Mouse (Mus musculus) duodenum, adult 2 months (tissue): ENCODE measurements around the gene Yipf6. TPM values are rescaled to one million over a fixed set of nuclear protein-coding genes. Genes with fewer than 3 reads are reported as not detected.

Experiments
- polyA plus RNA-seq: library from polyadenylated mRNA; depleted of rRNA; stranded (reverse); fragments of >200 nt; gene quantifications from 2 replicates; pipeline ENCODE4 v1.2.3, GENCODE M21; 2012; ENCODE audit warnings: low replicate concordance; rRNA removed

Gene Yipf6
- 4.3 and 7.0 TPM in 2 replicates for polyA plus RNA-seq

DNA sequence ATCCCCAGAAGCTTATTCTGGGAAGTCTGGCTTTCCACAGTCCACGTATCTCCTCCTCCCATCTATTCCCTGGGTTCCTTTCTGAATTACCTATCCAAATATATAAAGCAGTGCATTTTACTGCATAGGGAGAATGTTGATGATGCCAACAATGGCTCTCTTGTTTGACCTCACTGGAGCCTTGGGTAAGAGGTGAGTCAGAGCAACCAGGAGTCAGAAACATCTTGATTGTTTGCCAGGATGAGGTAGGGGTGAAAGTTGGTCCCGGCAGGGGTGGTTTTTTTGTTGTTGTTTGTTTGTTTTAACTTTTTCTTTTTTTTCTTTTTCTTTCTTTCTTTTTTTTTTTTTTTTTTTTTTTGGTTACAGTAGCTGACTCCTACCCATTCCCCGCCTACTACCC is at the start of gene Yipf6:
Gene Yipf6, plus strand, starts transcription at position 216 of the 400 bp plus-strand sequence.

DNA sequence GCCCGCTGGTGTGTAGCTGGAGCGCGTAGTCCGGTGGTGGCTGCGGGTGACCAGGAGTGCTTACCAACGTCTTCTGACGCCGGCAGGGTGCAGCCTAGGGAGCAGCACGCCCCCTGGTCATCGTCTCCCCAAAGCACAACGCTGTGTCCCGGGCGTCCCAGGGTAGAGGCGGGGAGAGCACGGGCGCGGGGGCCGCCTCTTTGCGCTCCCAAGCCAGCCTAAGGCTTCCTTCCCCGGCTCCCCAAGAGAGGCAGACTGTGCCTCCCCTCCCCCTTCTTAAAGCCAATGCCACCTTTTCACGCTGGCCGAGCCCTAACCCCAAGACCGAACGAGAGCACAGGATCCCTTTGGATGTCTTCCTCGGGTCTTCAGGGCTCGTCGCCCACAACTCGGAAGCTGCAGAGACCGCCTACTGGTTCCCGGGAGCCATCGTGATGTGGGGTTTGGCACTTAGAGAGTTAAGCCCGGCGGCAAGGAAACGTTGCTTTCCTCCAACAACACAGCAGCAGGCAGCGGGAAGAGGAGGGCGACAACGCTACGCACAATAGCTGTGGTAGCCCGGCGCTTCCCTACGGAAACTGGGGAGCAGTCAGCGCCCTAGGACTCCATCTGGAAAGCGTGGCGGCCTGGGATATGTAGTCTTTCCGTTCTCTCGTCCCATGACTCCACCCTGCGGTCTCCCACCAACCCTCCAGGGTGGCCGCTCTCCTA is 45.6 kb upstream of the Yipf6 start, which contains the start of gene Ophn1:
Gene Ophn1, minus strand, starts transcription at position 620 of the 711 bp plus-strand sequence.

Other genes with a start within 250 kb of the Yipf6 start
- 2.1 and 4.2 TPM in 2 replicates for gene Ophn1, start 45.3 kb upstream of the Yipf6 start, polyA plus RNA-seq
- gene Stard8, start 66.9 kb downstream of the Yipf6 start, polyA plus RNA-seq, result 3.4 and 9.4 TPM in 2 replicates
- gene Efnb1, start 199.8 kb downstream of the Yipf6 start, polyA plus RNA-seq, result 46.8 and 67.9 TPM in 2 replicates